Mouse (Mus musculus): Measurements from ENCODE around the gene Rtf1. TPM values are rescaled to one million over a fixed set of nuclear protein-coding genes. Genes with fewer than 3 reads are reported as not detected.

Rtf1 gene
- polyA plus RNA-seq, 1 experiment from 2014 or later = 29.4 TPM

GRCm38 (mm10) chr2:119675831-119676230, 963 bp downstream of the Rtf1 start:
- 3% methylated on average over 5 of the region's 5 CpGs for WGBS
- H3K4me3 ChIP-seq (ENCODE audit: low read depth, low read length) = peak overlapping the region; percentile 100
- H3K4me1 ChIP-seq (replicated peaks; ENCODE audit: control insufficient read depth, insufficient read depth, low read length) = peaks cover 12% of the 10 kb centered on the region; the same call in 1 of the 2 replicates
- ATAC-seq (replicated peaks; ENCODE audit: low FRiP score, low TSS enrichment, low read depth) (no peak), DNase-seq (ENCODE audit: low spot score) (no peak)
- peak overlapping the region; percentile 55 for H3K4me2 ChIP-seq (ENCODE audit: low read length)
- H3K27me3 ChIP-seq (replicated peaks; ENCODE audit: control insufficient read depth, insufficient read depth, low read length) = no peaks in the 10 kb centered on the region
- H3K9ac ChIP-seq (ENCODE audit: low read length) = peak overlapping the region; percentile 94
- H3K36me3 ChIP-seq (ENCODE audit: control insufficient read depth, insufficient read depth, low read length) = peaks cover 11% of the 10 kb centered on the region; the same call in 1 of the 2 replicates
- no peaks in the 10 kb centered on the region for H3K9me3 ChIP-seq (ENCODE audit: control insufficient read depth, low read length)
- H3K27ac ChIP-seq (ENCODE audit: low read depth) = no peak overlapping the region

- WGBS = 93% methylated on average over 2 of the region's 2 CpGs
- H3K4me2 ChIP-seq (ENCODE audit: low read length) = no peak overlapping the region
- no peaks in the 10 kb centered on the region for H3K9me3 ChIP-seq (ENCODE audit: control insufficient read depth, low read length)
- no peaks in the 10 kb centered on the region for H3K27me3 ChIP-seq (replicated peaks; ENCODE audit: control insufficient read depth, insufficient read depth, low read length)
- no peak overlapping the region for H3K4me3 ChIP-seq (ENCODE audit: low read depth, low read length)
- no peak overlapping the region for H3K9ac ChIP-seq (ENCODE audit: low read length)
- DNase-seq (ENCODE audit: low spot score) (no peak), ATAC-seq (replicated peaks; ENCODE audit: low FRiP score, low TSS enrichment, low read depth) (no peak)
- peaks cover 11% of the 10 kb centered on the region; the same call in 1 of the 2 replicates for H3K36me3 ChIP-seq (ENCODE audit: control insufficient read depth, insufficient read depth, low read length)
- H3K27ac ChIP-seq (ENCODE audit: low read depth) = no peak overlapping the region
- no peaks in the 10 kb centered on the region for H3K4me1 ChIP-seq (replicated peaks; ENCODE audit: control insufficient read depth, insufficient read depth, low read length)
Observed at GRCm38 (mm10) chr2:119683706-119684105, 8.8 kb downstream of the Rtf1 start.

DNA sequence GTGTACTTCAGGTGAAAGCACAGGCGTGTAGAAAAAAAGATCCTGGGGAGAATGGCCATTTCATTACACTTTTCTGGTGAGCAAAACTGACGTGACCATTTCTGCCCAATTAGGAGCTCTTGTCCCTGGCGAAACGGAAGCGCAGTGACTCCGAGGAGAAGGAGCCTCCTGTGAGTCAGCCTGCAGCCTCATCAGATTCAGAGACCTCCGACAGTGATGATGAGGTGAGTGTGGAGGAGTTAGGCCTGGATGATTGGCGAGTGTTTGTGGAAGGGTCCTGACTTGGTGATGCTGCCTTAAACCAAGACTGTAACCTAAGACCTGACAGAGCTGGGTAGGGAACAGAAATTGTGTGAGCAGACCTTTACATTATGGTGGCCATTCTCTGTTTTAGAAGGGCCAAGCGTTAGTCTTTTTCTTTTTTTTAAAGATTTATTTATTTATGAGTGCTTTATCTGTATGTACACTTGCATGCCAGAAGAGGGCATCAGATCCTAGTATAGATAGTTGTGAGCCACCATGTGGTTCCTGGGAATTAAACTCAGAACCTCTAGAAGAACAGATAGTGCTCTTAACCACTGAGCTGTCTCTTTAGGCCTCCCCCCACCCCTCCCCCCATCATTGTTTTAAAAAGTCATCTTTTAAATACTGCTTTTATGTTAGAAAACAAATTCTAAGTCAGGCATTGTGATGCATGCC, 17.3 kb downstream of the Rtf1 start:
- no peak for ATAC-seq (replicated peaks; ENCODE audit: low FRiP score, low TSS enrichment, low read depth)
- Histone ChIP-seq H3K27ac (ENCODE audit: low read depth) (no peak overlapping the region), H3K27me3 (replicated peaks; ENCODE audit: control insufficient read depth, insufficient read depth, low read length) (no peaks in the 10 kb centered on the region), H3K4me2 (ENCODE audit: low read length) (no peak overlapping the region), H3K9me3 (ENCODE audit: control insufficient read depth, low read length) (no peaks in the 10 kb centered on the region), H3K4me1 (replicated peaks; ENCODE audit: control insufficient read depth, insufficient read depth, low read length) (no peaks in the 10 kb centered on the region), H3K9ac (ENCODE audit: low read length) (no peak overlapping the region), H3K4me3 (ENCODE audit: low read depth, low read length) (no peak overlapping the region), H3K36me3 (ENCODE audit: control insufficient read depth, insufficient read depth, low read length) (peaks cover 32% of the 10 kb centered on the region)
- 75% methylated on average over 9 of the region's 9 CpGs for WGBS
- no peak for DNase-seq (ENCODE audit: low spot score)

- ATAC-seq (replicated peaks; ENCODE audit: low FRiP score, low TSS enrichment, low read depth) (no peak), DNase-seq (ENCODE audit: low spot score) (no peak)
- Histone ChIP-seq H3K4me3 (ENCODE audit: low read depth, low read length) (no peak overlapping the region), H3K9ac (ENCODE audit: low read length) (no peak overlapping the region), H3K27me3 (replicated peaks; ENCODE audit: control insufficient read depth, insufficient read depth, low read length) (no peaks in the 10 kb centered on the region), H3K4me1 (replicated peaks; ENCODE audit: control insufficient read depth, insufficient read depth, low read length) (no peaks in the 10 kb centered on the region), H3K27ac (ENCODE audit: low read depth) (no peak overlapping the region), H3K36me3 (ENCODE audit: control insufficient read depth, insufficient read depth, low read length) (peaks cover 34% of the 10 kb centered on the region), H3K9me3 (ENCODE audit: control insufficient read depth, low read length) (no peaks in the 10 kb centered on the region), H3K4me2 (ENCODE audit: low read length) (no peak overlapping the region)
- 96% methylated on average over 2 of the region's 2 CpGs for WGBS
Observed at GRCm38 (mm10) chr2:119694826-119695225, 20.0 kb downstream of the Rtf1 start.

DNA sequence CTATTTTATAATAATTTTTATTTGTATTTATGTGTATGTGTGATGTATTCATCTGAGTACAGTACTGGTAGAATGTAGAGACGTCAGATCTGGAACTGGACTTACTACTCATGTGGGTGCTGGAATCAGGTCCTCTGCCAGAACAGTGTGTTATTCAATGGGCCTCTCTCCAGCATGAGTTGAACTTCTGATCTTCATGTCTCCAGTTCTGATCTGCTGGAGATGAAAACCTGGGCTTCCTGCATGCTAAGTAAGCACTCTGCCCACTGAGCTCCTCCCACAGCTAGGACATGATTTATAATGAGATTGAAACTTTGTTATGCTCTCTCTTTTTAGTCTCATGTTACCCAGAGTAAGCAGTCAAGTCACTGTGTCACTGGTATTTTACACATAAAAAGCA, 21.2 kb downstream of the Rtf1 start:
- 73% methylated on average over 1 of the region's 1 CpGs for WGBS
- Histone ChIP-seq H3K4me1 (replicated peaks; ENCODE audit: control insufficient read depth, insufficient read depth, low read length) (no peaks in the 10 kb centered on the region), H3K36me3 (ENCODE audit: control insufficient read depth, insufficient read depth, low read length) (peaks cover 28% of the 10 kb centered on the region), H3K4me2 (ENCODE audit: low read length) (no peak overlapping the region), H3K9ac (ENCODE audit: low read length) (no peak overlapping the region), H3K9me3 (ENCODE audit: control insufficient read depth, low read length) (no peaks in the 10 kb centered on the region), H3K27ac (ENCODE audit: low read depth) (no peak overlapping the region), H3K27me3 (replicated peaks; ENCODE audit: control insufficient read depth, insufficient read depth, low read length) (no peaks in the 10 kb centered on the region), H3K4me3 (ENCODE audit: low read depth, low read length) (no peak overlapping the region)
- no peak for ATAC-seq (replicated peaks; ENCODE audit: low FRiP score, low TSS enrichment, low read depth)
- no peak for DNase-seq (ENCODE audit: low spot score)

DNA sequence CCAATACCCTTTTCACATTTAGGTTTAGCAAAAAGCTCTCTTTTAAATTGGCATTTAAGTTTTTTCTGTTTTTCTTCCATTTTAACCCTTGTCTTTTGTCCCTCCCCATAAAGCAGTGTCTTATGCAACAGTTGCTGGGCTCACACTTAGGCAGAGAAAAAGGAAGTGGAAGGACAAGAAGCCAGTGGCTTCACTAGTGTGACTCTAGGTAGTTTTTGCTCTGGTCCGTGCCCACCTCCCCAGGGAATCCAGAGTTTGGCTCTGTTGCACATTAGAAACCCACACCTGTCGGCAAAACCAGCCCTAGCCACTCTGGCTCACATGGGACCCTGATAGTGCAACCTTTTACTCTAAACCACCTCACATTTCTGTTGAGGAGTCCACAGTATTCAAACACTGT, 23.6 kb downstream of the Rtf1 start:
- ATAC-seq (replicated peaks; ENCODE audit: low FRiP score, low TSS enrichment, low read depth) = no peak
- WGBS = 87% methylated on average over 2 of the region's 2 CpGs
- Histone ChIP-seq H3K27ac (ENCODE audit: low read depth) (no peak overlapping the region), H3K9ac (ENCODE audit: low read length) (no peak overlapping the region), H3K9me3 (ENCODE audit: control insufficient read depth, low read length) (no peaks in the 10 kb centered on the region), H3K36me3 (ENCODE audit: control insufficient read depth, insufficient read depth, low read length) (peaks cover 32% of the 10 kb centered on the region), H3K4me2 (ENCODE audit: low read length) (no peak overlapping the region), H3K4me1 (replicated peaks; ENCODE audit: control insufficient read depth, insufficient read depth, low read length) (no peaks in the 10 kb centered on the region), H3K27me3 (replicated peaks; ENCODE audit: control insufficient read depth, insufficient read depth, low read length) (no peaks in the 10 kb centered on the region), H3K4me3 (ENCODE audit: low read depth, low read length) (no peak overlapping the region)
- DNase-seq (ENCODE audit: low spot score) = no peak

DNA sequence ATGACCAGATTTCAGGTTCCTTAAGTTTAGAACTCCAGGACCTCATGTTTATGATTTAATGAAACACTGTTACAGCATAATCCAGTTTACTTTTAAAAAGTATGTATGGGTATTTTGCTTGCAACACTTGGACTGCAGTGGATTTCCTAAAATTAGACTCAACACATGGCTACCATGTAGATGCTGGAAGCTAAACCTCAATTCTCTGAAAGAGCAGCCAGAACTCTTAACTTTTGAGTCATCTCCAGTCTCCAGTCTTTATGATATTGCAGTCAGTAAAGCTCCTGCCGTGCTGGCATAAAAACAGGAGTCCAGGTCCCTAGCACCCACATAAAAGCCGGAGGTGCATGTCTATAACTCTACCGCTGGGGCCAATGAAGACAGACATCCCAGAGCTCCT, 25.1 kb downstream of the Rtf1 start:
- Histone ChIP-seq H3K36me3 (ENCODE audit: control insufficient read depth, insufficient read depth, low read length) (peaks cover 32% of the 10 kb centered on the region), H3K27me3 (replicated peaks; ENCODE audit: control insufficient read depth, insufficient read depth, low read length) (no peaks in the 10 kb centered on the region), H3K4me3 (ENCODE audit: low read depth, low read length) (no peak overlapping the region), H3K27ac (ENCODE audit: low read depth) (no peak overlapping the region), H3K4me1 (replicated peaks; ENCODE audit: control insufficient read depth, insufficient read depth, low read length) (no peaks in the 10 kb centered on the region), H3K9me3 (ENCODE audit: control insufficient read depth, low read length) (no peaks in the 10 kb centered on the region), H3K9ac (ENCODE audit: low read length) (no peak overlapping the region), H3K4me2 (ENCODE audit: low read length) (no peak overlapping the region)
- no peak for DNase-seq (ENCODE audit: low spot score)
- no peak for ATAC-seq (replicated peaks; ENCODE audit: low FRiP score, low TSS enrichment, low read depth)
- 93% methylated on average over 3 of the region's 3 CpGs for WGBS

GRCm38 (mm10) chr2:119703171-119703570, 28.3 kb downstream of the Rtf1 start:
- H3K9ac ChIP-seq (ENCODE audit: low read length) = no peak overlapping the region
- H3K4me3 ChIP-seq (ENCODE audit: low read depth, low read length) = no peak overlapping the region
- no peaks in the 10 kb centered on the region for H3K27me3 ChIP-seq (replicated peaks; ENCODE audit: control insufficient read depth, insufficient read depth, low read length)
- H3K36me3 ChIP-seq (ENCODE audit: control insufficient read depth, insufficient read depth, low read length) = peaks cover 50% of the 10 kb centered on the region
- 94% methylated on average over 2 of the region's 2 CpGs for WGBS
- no peaks in the 10 kb centered on the region for H3K9me3 ChIP-seq (ENCODE audit: control insufficient read depth, low read length)
- DNase-seq (ENCODE audit: low spot score) (no peak), ATAC-seq (replicated peaks; ENCODE audit: low FRiP score, low TSS enrichment, low read depth) (no peak)
- no peak overlapping the region for H3K4me2 ChIP-seq (ENCODE audit: low read length)
- no peaks in the 10 kb centered on the region for H3K4me1 ChIP-seq (replicated peaks; ENCODE audit: control insufficient read depth, insufficient read depth, low read length)
- H3K27ac ChIP-seq (ENCODE audit: low read depth) = no peak overlapping the region

- 76% methylated on average over 3 of the region's 3 CpGs for WGBS
Observed at GRCm38 (mm10) chr2:119707676-119708075, 32.8 kb downstream of the Rtf1 start.

More at GRCm38 (mm10) chr2:119707676-119708075, 32.8 kb downstream of the Rtf1 start:
- ATAC-seq (replicated peaks; ENCODE audit: low FRiP score, low TSS enrichment, low read depth) (no peak), DNase-seq (ENCODE audit: low spot score) (no peak)
- H3K4me1 ChIP-seq (replicated peaks; ENCODE audit: control insufficient read depth, insufficient read depth, low read length) = no peaks in the 10 kb centered on the region
- H3K36me3 ChIP-seq (ENCODE audit: control insufficient read depth, insufficient read depth, low read length) = peaks cover 76% of the 10 kb centered on the region
- H3K9ac ChIP-seq (ENCODE audit: low read length) = no peak overlapping the region
- no peaks in the 10 kb centered on the region for H3K27me3 ChIP-seq (replicated peaks; ENCODE audit: control insufficient read depth, insufficient read depth, low read length)
- no peak overlapping the region for H3K4me3 ChIP-seq (ENCODE audit: low read depth, low read length)
- H3K4me2 ChIP-seq (ENCODE audit: low read length) = no peak overlapping the region
- H3K27ac ChIP-seq (ENCODE audit: low read depth) = no peak overlapping the region
- H3K9me3 ChIP-seq (ENCODE audit: control insufficient read depth, low read length) = no peaks in the 10 kb centered on the region

Data from intestine, embryonic 14.5 days (tissue).